Mouse (Mus musculus): Measurements from ENCODE around the gene Lsr. TPM values are rescaled to one million over a fixed set of nuclear protein-coding genes. Genes with fewer than 3 reads are reported as not detected.
A peak's percentile ranks its signal among the peaks of the same experiment; 100 is the strongest.

Lsr gene
- polyA plus RNA-seq, 1 experiment from 2014 or later: 22.7 TPM

GRCm38 (mm10) chr7:30996491-30996890 is 23.2 kb upstream of the Lsr start:
- Histone ChIP-seq H3K9me3 (ENCODE audit: control insufficient read depth, low read length) (peaks cover 6% of the 10 kb centered on the region), H3K4me1 (ENCODE audit: control insufficient read depth, insufficient read depth, low read length) (peaks cover 11% of the 10 kb centered on the region), H3K27ac (replicated peaks; ENCODE audit: low read depth, low read length) (no peak overlapping the region), H3K9ac (ENCODE audit: low read depth, low read length) (no peak overlapping the region), H3K27me3 (replicated peaks; ENCODE audit: control insufficient read depth, insufficient read depth, low read length) (no peaks in the 10 kb centered on the region), H3K4me2 (ENCODE audit: low read depth, low read length) (no peak overlapping the region), H3K36me3 (ENCODE audit: control insufficient read depth, insufficient read depth, low read length) (no peaks in the 10 kb centered on the region), H3K4me3 (ENCODE audit: low read depth, low read length) (no peak overlapping the region)
- ATAC-seq (ENCODE audit: low read depth) (no peak), DNase-seq (ENCODE audit: low spot score) (no peak)
- 94% methylated on average over 2 of the region's 2 CpGs for WGBS

DNA sequence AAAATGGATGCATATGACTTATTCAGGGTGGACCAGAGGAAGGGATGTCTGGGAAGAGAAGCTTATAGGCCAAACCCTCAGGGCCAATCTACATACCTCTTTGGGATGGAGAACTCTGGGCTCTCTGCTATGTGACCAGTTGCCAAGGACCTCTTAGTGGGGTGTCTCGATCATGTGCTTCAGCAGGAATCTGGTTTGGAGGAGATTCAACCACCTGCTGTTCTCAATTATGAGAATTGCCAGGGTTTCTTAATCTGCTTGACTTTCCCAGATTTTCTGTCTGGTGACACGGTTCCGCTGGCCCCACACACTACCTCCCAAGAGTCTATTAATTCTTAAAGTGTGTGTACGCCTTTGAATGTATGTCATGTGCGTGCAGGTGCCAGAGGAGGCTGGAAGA is 20.7 kb upstream of the Lsr start:
- WGBS: 60% methylated on average over 5 of the region's 5 CpGs
- H3K4me3 ChIP-seq (ENCODE audit: low read depth, low read length): no peak overlapping the region
- DNase-seq (ENCODE audit: low spot score): peak; percentile 21
- no peaks in the 10 kb centered on the region for H3K27me3 ChIP-seq (replicated peaks; ENCODE audit: control insufficient read depth, insufficient read depth, low read length)
- no peaks in the 10 kb centered on the region for H3K4me1 ChIP-seq (ENCODE audit: control insufficient read depth, insufficient read depth, low read length)
- H3K9me3 ChIP-seq (ENCODE audit: control insufficient read depth, low read length): peaks cover 6% of the 10 kb centered on the region
- H3K4me2 ChIP-seq (ENCODE audit: low read depth, low read length): no peak overlapping the region
- H3K9ac ChIP-seq (ENCODE audit: low read depth, low read length): no peak overlapping the region
- H3K27ac ChIP-seq (replicated peaks; ENCODE audit: low read depth, low read length): no peak overlapping the region
- ATAC-seq (ENCODE audit: low read depth): no peak
- H3K36me3 ChIP-seq (ENCODE audit: control insufficient read depth, insufficient read depth, low read length): no peaks in the 10 kb centered on the region

- H3K4me1 ChIP-seq (ENCODE audit: control insufficient read depth, insufficient read depth, low read length): no peaks in the 10 kb centered on the region
- no peak overlapping the region for H3K4me3 ChIP-seq (ENCODE audit: low read depth, low read length)
- DNase-seq (ENCODE audit: low spot score) (no peak), ATAC-seq (ENCODE audit: low read depth) (no peak)
- H3K9ac ChIP-seq (ENCODE audit: low read depth, low read length): no peak overlapping the region
- H3K27ac ChIP-seq (replicated peaks; ENCODE audit: low read depth, low read length): no peak overlapping the region
- no peaks in the 10 kb centered on the region for H3K36me3 ChIP-seq (ENCODE audit: control insufficient read depth, insufficient read depth, low read length)
- 72% methylated on average over 5 of the region's 5 CpGs for WGBS
- H3K27me3 ChIP-seq (replicated peaks; ENCODE audit: control insufficient read depth, insufficient read depth, low read length): no peaks in the 10 kb centered on the region
- no peak overlapping the region for H3K4me2 ChIP-seq (ENCODE audit: low read depth, low read length)
- peaks cover 6% of the 10 kb centered on the region for H3K9me3 ChIP-seq (ENCODE audit: control insufficient read depth, low read length)
Observed at GRCm38 (mm10) chr7:30992148-30992547, 18.9 kb upstream of the Lsr start.

DNA sequence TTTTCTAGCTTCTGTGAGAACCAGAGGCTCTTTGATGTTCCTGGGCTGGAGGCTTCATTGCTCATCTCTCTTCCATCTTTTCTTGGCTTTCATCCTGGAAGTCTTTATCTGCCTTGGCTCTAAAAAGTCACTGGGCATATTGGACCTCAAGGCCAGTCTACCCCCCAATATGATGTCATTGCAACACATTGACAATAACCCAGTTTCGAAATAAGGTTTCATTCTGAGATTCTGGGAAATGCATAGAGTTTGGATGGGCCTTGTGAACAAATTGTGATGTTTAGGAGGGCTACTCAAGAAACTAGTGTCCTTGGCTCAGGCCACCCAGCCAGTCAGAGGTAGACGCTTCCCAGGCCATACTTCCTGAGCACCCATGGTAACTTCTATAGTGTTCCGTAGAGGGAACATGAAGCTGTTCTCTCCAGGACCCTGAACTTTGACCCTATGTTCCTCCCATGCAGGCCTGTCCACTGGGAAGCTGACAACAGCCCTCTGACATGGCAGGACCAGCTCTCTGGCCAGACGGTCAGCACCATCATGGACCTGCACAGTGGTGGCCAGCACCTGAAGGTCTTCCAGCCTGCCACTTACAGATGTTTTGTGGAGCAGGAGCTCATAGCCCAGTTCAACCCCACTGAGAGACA is 15.4 kb upstream of the Lsr start:
- Histone ChIP-seq H3K4me2 (ENCODE audit: low read depth, low read length) (no peak overlapping the region), H3K27ac (replicated peaks; ENCODE audit: low read depth, low read length) (no peak overlapping the region), H3K27me3 (replicated peaks; ENCODE audit: control insufficient read depth, insufficient read depth, low read length) (no peaks in the 10 kb centered on the region), H3K9me3 (ENCODE audit: control insufficient read depth, low read length) (no peaks in the 10 kb centered on the region), H3K4me1 (ENCODE audit: control insufficient read depth, insufficient read depth, low read length) (no peaks in the 10 kb centered on the region), H3K36me3 (ENCODE audit: control insufficient read depth, insufficient read depth, low read length) (no peaks in the 10 kb centered on the region), H3K9ac (ENCODE audit: low read depth, low read length) (no peak overlapping the region), H3K4me3 (ENCODE audit: low read depth, low read length) (no peak overlapping the region)
- 87% methylated on average over 3 of the region's 4 CpGs for WGBS
- ATAC-seq (ENCODE audit: low read depth): no peak
- DNase-seq (ENCODE audit: low spot score): no peak

- H3K27ac ChIP-seq (replicated peaks; ENCODE audit: low read depth, low read length): no peak overlapping the region
- no peaks in the 10 kb centered on the region for H3K9me3 ChIP-seq (ENCODE audit: control insufficient read depth, low read length)
- no peak overlapping the region for H3K9ac ChIP-seq (ENCODE audit: low read depth, low read length)
- no peak for ATAC-seq (ENCODE audit: low read depth)
- no peaks in the 10 kb centered on the region for H3K4me1 ChIP-seq (ENCODE audit: control insufficient read depth, insufficient read depth, low read length)
- no peak for DNase-seq (ENCODE audit: low spot score)
- no peak overlapping the region for H3K4me2 ChIP-seq (ENCODE audit: low read depth, low read length)
- no peak overlapping the region for H3K4me3 ChIP-seq (ENCODE audit: low read depth, low read length)
- no peaks in the 10 kb centered on the region for H3K27me3 ChIP-seq (replicated peaks; ENCODE audit: control insufficient read depth, insufficient read depth, low read length)
- WGBS: 86% methylated on average over 9 of the region's 9 CpGs
- no peaks in the 10 kb centered on the region for H3K36me3 ChIP-seq (ENCODE audit: control insufficient read depth, insufficient read depth, low read length)
Observed at GRCm38 (mm10) chr7:30985357-30985756, 12.1 kb upstream of the Lsr start.

DNA sequence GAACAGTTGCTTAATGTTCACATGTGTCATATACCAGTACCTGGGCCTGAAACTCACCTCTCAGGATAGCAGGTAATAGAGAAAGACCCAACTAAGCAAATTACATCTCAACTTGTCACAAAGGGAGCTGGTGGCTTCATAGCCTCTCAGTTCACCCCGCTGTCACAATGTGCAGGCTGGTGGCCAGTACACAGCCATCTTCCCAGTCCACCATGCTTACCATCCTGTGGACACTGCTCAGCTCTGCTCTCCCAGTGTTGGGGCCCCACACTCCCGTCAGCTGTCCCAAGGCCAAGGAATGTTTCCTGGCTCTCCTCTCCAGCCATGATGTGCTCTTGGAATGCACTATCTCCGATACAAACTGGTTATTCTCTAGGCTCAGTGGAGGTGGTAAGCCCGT is 8.4 kb upstream of the Lsr start:
- H3K27ac ChIP-seq (replicated peaks; ENCODE audit: low read depth, low read length): no peak overlapping the region
- H3K9ac ChIP-seq (ENCODE audit: low read depth, low read length): no peak overlapping the region
- DNase-seq (ENCODE audit: low spot score): no peak
- no peaks in the 10 kb centered on the region for H3K27me3 ChIP-seq (replicated peaks; ENCODE audit: control insufficient read depth, insufficient read depth, low read length)
- no peaks in the 10 kb centered on the region for H3K9me3 ChIP-seq (ENCODE audit: control insufficient read depth, low read length)
- H3K36me3 ChIP-seq (ENCODE audit: control insufficient read depth, insufficient read depth, low read length): no peaks in the 10 kb centered on the region
- 90% methylated on average over 4 of the region's 4 CpGs for WGBS
- no peak overlapping the region for H3K4me2 ChIP-seq (ENCODE audit: low read depth, low read length)
- H3K4me1 ChIP-seq (ENCODE audit: control insufficient read depth, insufficient read depth, low read length): no peaks in the 10 kb centered on the region
- no peak for ATAC-seq (ENCODE audit: low read depth)
- H3K4me3 ChIP-seq (ENCODE audit: low read depth, low read length): no peak overlapping the region

DNA sequence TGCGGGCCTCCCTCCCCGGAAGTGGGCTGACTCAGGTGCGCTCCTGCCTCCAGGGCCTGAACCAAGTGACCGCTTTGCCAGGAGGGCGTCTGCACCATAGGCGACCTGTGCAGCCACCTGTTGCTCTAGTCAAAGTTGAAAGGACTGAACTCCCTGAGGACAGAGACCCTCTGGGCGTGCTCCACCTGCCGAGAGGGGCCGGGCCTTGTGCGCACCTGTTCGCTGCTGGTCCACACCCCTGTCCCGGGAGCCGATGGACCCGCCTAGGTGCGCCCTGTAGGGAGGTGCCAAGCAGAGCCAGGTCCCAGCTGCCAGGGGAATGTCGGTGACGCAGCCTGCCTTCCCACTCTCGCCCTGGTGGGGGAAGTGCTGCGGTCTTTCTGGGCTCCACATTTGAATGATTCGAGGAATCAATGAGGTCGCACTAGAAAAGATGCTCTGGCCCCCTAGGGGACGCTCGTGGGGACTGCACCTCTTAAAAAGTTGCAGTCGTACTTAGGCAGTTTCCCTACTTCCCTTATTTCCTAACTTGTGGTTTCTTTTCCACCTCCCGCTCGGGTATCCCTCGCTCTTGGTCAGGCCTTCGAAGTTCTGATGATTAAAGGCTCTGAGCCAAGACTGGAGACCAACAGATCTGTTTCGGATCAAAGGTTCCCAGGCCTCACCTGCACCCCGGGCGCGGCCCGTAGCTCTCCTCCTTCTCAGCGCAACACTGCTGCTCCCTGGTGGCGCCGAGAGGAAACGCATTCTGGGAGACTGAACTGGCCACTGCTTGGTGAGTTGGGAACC is 431 bp upstream of the Lsr start, which contains the start of gene Fam187b:
Fam187b (plus strand) TSS at position 290 of the 789 bp plus-strand sequence.
- peak; percentile 95 for ATAC-seq (ENCODE audit: low read depth)
- H3K36me3 ChIP-seq (ENCODE audit: control insufficient read depth, insufficient read depth, low read length): no peaks in the 10 kb centered on the region
- WGBS: under 1% methylated on average over 27 of the region's 37 CpGs

GRCm38 (mm10) chr7:30972426-30973250 is 626 bp downstream of the Lsr start:
- Histone ChIP-seq H3K4me2 (ENCODE audit: low read depth, low read length) (peak overlapping the region; percentile 56), H3K27ac (replicated peaks; ENCODE audit: low read depth, low read length) (no peak overlapping the region), H3K4me1 (ENCODE audit: control insufficient read depth, insufficient read depth, low read length) (0 out of 2 replicates have a peak, but pooled peaks cover 7% of the 10 kb centered on the region), H3K4me3 (ENCODE audit: low read depth, low read length) (peak overlapping the region; percentile 44), H3K9me3 (ENCODE audit: control insufficient read depth, low read length) (no peaks in the 10 kb centered on the region), H3K27me3 (replicated peaks; ENCODE audit: control insufficient read depth, insufficient read depth, low read length) (peaks cover 30% of the 10 kb centered on the region), H3K36me3 (ENCODE audit: control insufficient read depth, insufficient read depth, low read length) (no peaks in the 10 kb centered on the region), H3K9ac (ENCODE audit: low read depth, low read length) (peak overlapping the region; percentile 58)
- WGBS: 5% methylated on average over 40 of the region's 41 CpGs
- DNase-seq (ENCODE audit: low spot score) (no peak), ATAC-seq (ENCODE audit: low read depth) (peak; percentile 41)

More for the DNA sequence above, 431 bp upstream of the Lsr start, which contains the start of gene Fam187b:
- Histone ChIP-seq H3K27ac (replicated peaks; ENCODE audit: low read depth, low read length) (peak within 1 kb of the TSS; percentile 25; the same call in 1 of the 2 replicates), H3K4me1 (ENCODE audit: control insufficient read depth, insufficient read depth, low read length) (0 out of 2 replicates have a peak, but pooled peaks cover 7% of the 10 kb centered on the region), H3K4me3 (ENCODE audit: low read depth, low read length) (peak within 1 kb of the TSS; percentile 44), H3K9me3 (ENCODE audit: control insufficient read depth, low read length) (no peaks in the 10 kb centered on the region), H3K4me2 (ENCODE audit: low read depth, low read length) (peak within 1 kb of the TSS; percentile 56), H3K27me3 (replicated peaks; ENCODE audit: control insufficient read depth, insufficient read depth, low read length) (peaks cover 30% of the 10 kb centered on the region), H3K9ac (ENCODE audit: low read depth, low read length) (peak within 1 kb of the TSS; percentile 58)
- DNase-seq (ENCODE audit: low spot score): peak; percentile 91

All from embryonic facial prominence, embryonic 14.5 days (tissue).